Mouse (Mus musculus) right cerebral cortex, postnatal 36 days (tissue): ENCODE measurements around the gene Abhd2.

Experiments
- DNase-seq, 2 experiments: peaks; one replicate each; pipeline ENCODE4 v3.0.0; 2022; ENCODE audit warnings: low spot score in 2 of 2, mixed read lengths in 1 of 2

The Abhd2 gene

GRCm38 (mm10) chr7:79293605-79294232 lies 20.7 kb downstream of the Abhd2 start:
- no peak for DNase-seq

- no peak for DNase-seq
These were observed 21.5 kb downstream of the Abhd2 start for GRCm38 (mm10) chr7:79294449-79294980.

GRCm38 (mm10) chr7:79295196-79295826 lies 22.3 kb downstream of the Abhd2 start:
- DNase-seq: no peak

GRCm38 (mm10) chr7:79298681-79299080 lies 25.7 kb downstream of the Abhd2 start:
- no peak for DNase-seq

GRCm38 (mm10) chr7:79299548-79299947 lies 26.5 kb downstream of the Abhd2 start:
- DNase-seq: no peak

- DNase-seq: no peak
These were observed 27.6 kb downstream of the Abhd2 start for GRCm38 (mm10) chr7:79300432-79301151.

GRCm38 (mm10) chr7:79302145-79302544 lies 29.1 kb downstream of the Abhd2 start:
- DNase-seq: no peak

GRCm38 (mm10) chr7:79302586-79302985 lies 29.6 kb downstream of the Abhd2 start:
- DNase-seq: no peak

GRCm38 (mm10) chr7:79303183-79303761 lies 30.3 kb downstream of the Abhd2 start:
- no peak for DNase-seq

GRCm38 (mm10) chr7:79308455-79309030 lies 35.5 kb downstream of the Abhd2 start:
- DNase-seq: no peak

GRCm38 (mm10) chr7:79309247-79310190 lies 36.5 kb downstream of the Abhd2 start:
- DNase-seq: no peak

- DNase-seq: no peak
These were observed 37.2 kb downstream of the Abhd2 start for GRCm38 (mm10) chr7:79310191-79310555.

GRCm38 (mm10) chr7:79311420-79311988 lies 38.5 kb downstream of the Abhd2 start:
- no peak for DNase-seq

- DNase-seq: no peak
These were observed 39.2 kb downstream of the Abhd2 start for GRCm38 (mm10) chr7:79312246-79312645.

GRCm38 (mm10) chr7:79313519-79314059 lies 40.6 kb downstream of the Abhd2 start:
- DNase-seq: no peak

GRCm38 (mm10) chr7:79314517-79314916 lies 41.5 kb downstream of the Abhd2 start:
- DNase-seq: no peak

GRCm38 (mm10) chr7:79315149-79315548 lies 42.1 kb downstream of the Abhd2 start:
- DNase-seq: no peak

- no peak for DNase-seq
These were observed 43.2 kb downstream of the Abhd2 start for GRCm38 (mm10) chr7:79316069-79316695.

GRCm38 (mm10) chr7:79317576-79317975 lies 44.6 kb downstream of the Abhd2 start:
- DNase-seq: no peak
